Mouse (Mus musculus): ENCODE measurements around the gene Chd9.

GRCm38 (mm10) chr8:91089601-91090000, 261.4 kb downstream of the Chd9 start:
- no peak for TF ChIP-seq POLR2A (IDR thresholded peaks at IDR 0.05; ENCODE audit: borderline replicate concordance, low read depth, low read length)
- no peak for TF ChIP-seq CTCF (IDR thresholded peaks at IDR 0.05; ENCODE audit: low read depth, low read length)
